Mouse (Mus musculus) embryonic facial prominence, embryonic 14.5 days (tissue): ENCODE results near the gene Acp7. TPM values are rescaled to one million over a fixed set of nuclear protein-coding genes. Genes with fewer than 3 reads are reported as not detected.

Experiments
- ATAC-seq: fragments of 200-750 bp; cut with Nextera tagmentation; 2 replicates; pipeline ENCODE4 v1.8.0; 2017; ENCODE audit warnings: low read depth, moderate number of reproducible peaks, moderate TSS enrichment
- DNase-seq: peaks from one replicate; pipeline ENCODE4 v3.0.0-alpha.2; 2015; ENCODE audit warnings: low spot score
- H3K27ac ChIP-seq: fragments of 300-500 bp; sonication (generic); replicated peaks from 2 replicates; pipeline ENCODE4 v1.5.1; 2014; ENCODE audit warnings: low read depth, mild to moderate bottlenecking, low read length, moderate library complexity
- H3K27me3 ChIP-seq: fragments of 300-500 bp; sonication (generic); replicated peaks from 2 replicates; pipeline ENCODE4 v1.6.1; 2014; ENCODE audit warnings: low read length; ENCODE audit not compliant: control insufficient read depth, insufficient read depth
- H3K36me3 ChIP-seq: fragments of 300-500 bp; sonication (generic); 2 replicates; pipeline ENCODE4 v1.6.1; 2014; ENCODE audit warnings: low read length, mixed read lengths; ENCODE audit not compliant: control insufficient read depth, insufficient read depth
- H3K4me1 ChIP-seq: fragments of 300-500 bp; sonication (generic); 2 replicates; pipeline ENCODE4 v1.6.1; 2014; ENCODE audit warnings: antibody characterized with exemption, low read length; ENCODE audit not compliant: control insufficient read depth, insufficient read depth
- H3K4me2 ChIP-seq: fragments of 300-500 bp; sonication (generic); 2 replicates; pipeline ENCODE4 v1.6.1; 2014; ENCODE audit warnings: low read depth, mild to moderate bottlenecking, low read length, moderate library complexity, mixed read lengths
- H3K4me3 ChIP-seq: fragments of 300-500 bp; sonication (generic); 2 replicates; pipeline ENCODE4 v1.5.1; 2014; ENCODE audit warnings: low read depth, mild to moderate bottlenecking, low read length
- H3K9ac ChIP-seq: fragments of 300-500 bp; sonication (generic); 2 replicates; pipeline ENCODE4 v1.6.1; 2014; ENCODE audit warnings: low read depth, mild to moderate bottlenecking, low read length, moderate library complexity, mixed read lengths
- H3K9me3 ChIP-seq: fragments of 300-500 bp; sonication (generic); 2 replicates; pipeline ENCODE4 v1.6.1; 2016; ENCODE audit warnings: low read length; ENCODE audit not compliant: control insufficient read depth
- WGBS: fragments of 180-500 bp; shearing (Covaris S2); extraction: QIAGEN DNeasy Blood & Tissue Kit; methylation state at CpG from one replicate; pipeline ENCODE4 v1.1.7; 2014; 5-methylcytosine and 5-hydroxymethylcytosine counted together
- polyA plus RNA-seq: library from polyadenylated mRNA; unstranded; fragments of >200 nt; fragmentation: Nextera tagmentation; extraction: Ambion mirVana; gene quantifications from 2 replicates; pipeline ENCODE4 v1.2.1, GENCODE M21; 2014

The Acp7 gene
- polyA plus RNA-seq, 1 experiment from 2014 or later, result 0.40 TPM

GRCm38 (mm10) chr7:28586663-28587411, 44.3 kb downstream of the Acp7 start:
- H3K4me1 ChIP-seq, result peaks cover 38% of the 10 kb centered on the region
- H3K27me3 ChIP-seq, result no peaks in the 10 kb centered on the region
- peak overlapping the region; percentile 5; the same call in 1 of the 2 replicates for H3K9ac ChIP-seq
- no peak overlapping the region for H3K4me3 ChIP-seq
- 0 out of 2 replicates have a peak, but pooled peaks cover 2% of the 10 kb centered on the region for H3K36me3 ChIP-seq
- no peak overlapping the region for H3K27ac ChIP-seq
- H3K9me3 ChIP-seq, result no peaks in the 10 kb centered on the region
- ATAC-seq (0 out of 2 replicates have a peak, but pooled peaks have one; percentile 30), DNase-seq (peak; percentile 64)
- 0 out of 2 replicates have a peak overlapping the region, but pooled peaks have one; percentile 16 for H3K4me2 ChIP-seq
- WGBS, result 45% methylated on average over 6 of the region's 6 CpGs

DNA sequence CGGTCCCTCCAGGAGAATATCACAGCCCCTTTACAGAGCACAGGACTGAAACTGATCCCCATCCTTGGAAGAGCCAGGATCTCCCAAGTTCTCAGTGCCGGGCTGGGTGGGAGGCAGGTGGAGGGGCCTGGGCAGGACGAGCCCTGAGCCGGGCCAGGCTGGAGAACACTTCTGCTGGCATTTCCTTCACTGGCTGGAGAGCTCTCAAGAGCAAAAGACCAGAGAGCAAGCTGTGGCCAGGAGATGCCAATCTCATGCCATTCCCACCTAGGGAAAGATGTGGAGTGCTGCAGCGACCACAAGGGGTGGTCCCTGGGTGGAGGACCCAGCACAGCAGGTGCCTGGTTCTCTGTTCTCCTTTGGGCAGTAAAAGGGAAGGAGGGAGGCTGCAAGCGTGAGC, 46.1 kb downstream of the Acp7 start:
- Histone ChIP-seq H3K36me3 (0 out of 2 replicates have a peak, but pooled peaks cover 2% of the 10 kb centered on the region), H3K27me3 (no peaks in the 10 kb centered on the region), H3K4me1 (peaks cover 38% of the 10 kb centered on the region), H3K9ac (no peak overlapping the region), H3K4me2 (no peak overlapping the region), H3K9me3 (no peaks in the 10 kb centered on the region), H3K4me3 (no peak overlapping the region), H3K27ac (no peak overlapping the region)
- no peak for ATAC-seq
- 69% methylated on average over 6 of the region's 6 CpGs for WGBS
- DNase-seq, result no peak

DNA sequence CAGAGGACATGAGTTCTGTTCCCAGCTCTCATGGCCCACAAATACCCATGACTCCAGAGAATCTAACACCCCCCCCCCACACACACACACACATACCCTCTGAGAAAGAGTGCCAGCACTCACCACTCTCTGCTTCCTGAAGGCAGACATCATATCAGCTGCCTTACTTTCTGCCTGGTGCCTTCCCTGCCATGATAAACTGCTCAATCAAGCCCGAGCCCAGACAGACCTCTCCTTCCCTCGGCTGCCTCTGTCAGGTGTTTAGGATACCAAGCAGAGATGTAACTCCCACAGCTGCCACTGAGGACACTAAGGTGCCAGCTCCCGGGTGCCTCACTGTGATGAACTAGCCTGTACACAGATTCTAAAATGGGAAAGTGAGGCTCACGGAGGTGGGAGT, 46.7 kb downstream of the Acp7 start:
- 69% methylated on average over 4 of the region's 4 CpGs for WGBS
- no peak overlapping the region for H3K27ac ChIP-seq

DNA sequence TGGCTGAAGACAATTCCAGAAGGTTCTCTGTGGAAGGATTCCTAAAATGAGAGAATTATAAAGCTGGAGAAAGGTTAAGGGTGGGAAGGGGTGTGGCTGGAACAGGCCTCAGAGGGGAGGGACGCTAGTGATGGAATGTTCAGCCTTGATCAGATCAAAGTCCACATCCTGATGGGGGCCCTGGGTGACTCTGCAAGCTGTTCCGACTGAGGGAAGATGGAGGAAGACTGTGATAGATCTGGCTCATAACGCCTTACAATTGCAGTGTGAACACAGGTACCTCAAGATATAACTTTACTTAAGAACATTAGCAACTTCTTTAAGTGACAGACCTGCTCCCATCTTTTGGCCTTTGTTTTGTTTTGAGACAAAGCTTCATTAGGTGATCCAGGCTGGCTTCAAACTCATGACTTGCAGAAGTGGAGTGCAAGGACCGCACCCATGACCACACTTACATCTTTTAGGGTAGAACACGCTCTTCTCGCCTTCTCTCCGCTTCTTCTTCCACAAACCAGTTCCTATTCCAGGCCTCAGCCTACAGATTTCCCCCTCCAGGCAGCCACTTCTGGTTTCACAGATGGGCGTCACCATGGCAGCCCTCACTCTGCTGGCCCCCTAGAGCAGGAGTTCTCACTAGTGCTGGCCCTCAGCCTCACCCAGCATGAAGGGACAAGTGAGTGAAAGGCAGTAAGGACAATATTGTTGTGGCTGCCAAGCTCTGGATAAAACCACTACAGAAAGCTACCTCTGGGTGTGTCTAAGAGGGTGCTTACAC, 47.4 kb downstream of the Acp7 start:
- 73% methylated on average over 8 of the region's 8 CpGs for WGBS
- DNase-seq (no peak), ATAC-seq (no peak)
- Histone ChIP-seq H3K27me3 (no peaks in the 10 kb centered on the region), H3K27ac (no peak overlapping the region), H3K4me1 (peaks cover 37% of the 10 kb centered on the region), H3K4me3 (no peak overlapping the region), H3K9me3 (no peaks in the 10 kb centered on the region), H3K4me2 (no peak overlapping the region), H3K9ac (no peak overlapping the region), H3K36me3 (0 out of 2 replicates have a peak, but pooled peaks cover 2% of the 10 kb centered on the region)

More for the DNA sequence above, 46.7 kb downstream of the Acp7 start:
- no peak overlapping the region for H3K4me3 ChIP-seq
- H3K27me3 ChIP-seq, result no peaks in the 10 kb centered on the region
- ATAC-seq, result no peak
- peaks cover 38% of the 10 kb centered on the region for H3K4me1 ChIP-seq
- 0 out of 2 replicates have a peak, but pooled peaks cover 2% of the 10 kb centered on the region for H3K36me3 ChIP-seq
- no peak overlapping the region for H3K9ac ChIP-seq
- no peak overlapping the region for H3K4me2 ChIP-seq
- no peaks in the 10 kb centered on the region for H3K9me3 ChIP-seq
- DNase-seq, result no peak

DNA sequence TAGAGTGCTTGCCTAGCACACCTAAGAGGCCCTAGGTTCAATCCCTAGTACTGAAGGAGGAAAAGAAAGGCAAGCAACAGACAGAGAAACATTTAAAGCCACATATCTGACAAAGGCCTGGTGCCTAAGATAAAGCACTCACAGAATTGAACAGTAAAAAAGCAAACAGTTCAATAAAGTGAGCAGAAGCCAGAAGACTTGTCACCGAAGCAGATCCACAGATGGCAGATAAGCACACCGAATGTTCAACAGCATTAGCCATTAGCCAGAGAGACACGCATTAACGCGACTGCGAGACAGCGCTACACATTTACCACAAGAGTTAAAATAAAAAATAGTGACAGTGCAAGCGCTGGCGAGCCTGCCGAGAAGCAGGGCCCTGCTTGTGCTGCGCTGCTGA, 48.3 kb downstream of the Acp7 start:
- Histone ChIP-seq H3K27ac (no peak overlapping the region), H3K9me3 (no peaks in the 10 kb centered on the region), H3K4me1 (peaks cover 29% of the 10 kb centered on the region), H3K36me3 (0 out of 2 replicates have a peak, but pooled peaks cover 2% of the 10 kb centered on the region), H3K4me3 (no peak overlapping the region), H3K4me2 (no peak overlapping the region), H3K27me3 (no peaks in the 10 kb centered on the region), H3K9ac (no peak overlapping the region)
- DNase-seq, result no peak
- no peak for ATAC-seq
- WGBS, result 76% methylated on average over 11 of the region's 11 CpGs

- 70% methylated on average over 4 of the region's 4 CpGs for WGBS
- Histone ChIP-seq H3K4me3 (no peak overlapping the region), H3K9ac (no peak overlapping the region), H3K9me3 (no peaks in the 10 kb centered on the region), H3K36me3 (0 out of 2 replicates have a peak, but pooled peaks cover 2% of the 10 kb centered on the region), H3K4me1 (peaks cover 29% of the 10 kb centered on the region), H3K27ac (no peak overlapping the region), H3K4me2 (no peak overlapping the region), H3K27me3 (no peaks in the 10 kb centered on the region)
- DNase-seq, result no peak
- no peak for ATAC-seq
Observed at GRCm38 (mm10) chr7:28581721-28582120, 49.4 kb downstream of the Acp7 start.

DNA sequence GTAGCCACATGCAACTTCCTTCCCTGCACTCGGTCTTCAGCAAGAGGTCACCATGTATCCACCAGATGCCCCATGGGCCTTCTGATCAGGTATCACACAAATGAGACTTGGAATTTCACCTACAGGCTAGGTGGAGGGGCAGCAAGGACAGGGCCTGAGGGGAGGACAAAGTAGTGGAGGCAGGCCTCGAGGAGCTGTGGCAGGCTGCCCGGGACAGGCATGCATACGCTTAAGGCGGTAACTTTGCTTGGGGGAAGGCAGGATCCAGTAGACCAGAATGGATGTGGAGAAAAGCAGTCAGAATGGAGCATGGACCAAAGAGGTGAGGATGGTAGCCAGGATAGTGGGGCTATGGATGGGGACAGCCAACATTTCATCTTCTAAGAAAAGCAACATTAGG, 51.3 kb downstream of the Acp7 start:
- DNase-seq (no peak), ATAC-seq (no peak)
- 60% methylated on average over 5 of the region's 5 CpGs for WGBS
- Histone ChIP-seq H3K4me3 (no peak overlapping the region), H3K9ac (no peak overlapping the region), H3K36me3 (0 out of 2 replicates have a peak, but pooled peaks cover 2% of the 10 kb centered on the region), H3K27ac (no peak overlapping the region), H3K27me3 (no peaks in the 10 kb centered on the region), H3K4me1 (peaks cover 34% of the 10 kb centered on the region), H3K4me2 (no peak overlapping the region), H3K9me3 (no peaks in the 10 kb centered on the region)

DNA sequence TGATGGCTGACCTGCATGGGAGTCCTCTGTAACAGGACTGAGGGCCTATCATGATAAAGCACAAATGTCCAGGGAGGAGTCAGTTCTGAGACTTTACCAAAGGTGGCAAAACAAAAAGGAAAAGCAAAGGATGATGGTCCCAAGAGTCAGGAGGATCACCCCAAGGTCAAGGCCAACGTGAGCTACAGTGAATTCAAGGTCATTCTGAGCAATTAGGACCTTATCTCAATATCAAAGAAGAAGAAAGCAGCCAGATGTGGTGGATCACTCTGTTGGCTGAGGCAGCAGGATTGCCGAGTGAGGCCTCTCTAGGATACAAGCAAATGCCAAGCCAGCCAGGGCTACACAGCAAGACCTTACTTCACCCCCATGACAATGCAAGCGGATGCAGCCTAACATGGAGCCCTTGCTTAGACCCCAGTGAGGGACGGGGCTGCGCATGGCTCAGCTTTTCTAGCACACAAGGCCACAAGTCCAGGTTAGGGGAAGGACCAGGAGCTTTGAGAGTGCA, 52.5 kb downstream of the Acp7 start:
- Histone ChIP-seq H3K27ac (0 out of 2 replicates have a peak overlapping the region, but pooled peaks have one; percentile 10), H3K4me3 (no peak overlapping the region), H3K4me1 (peaks cover 25% of the 10 kb centered on the region), H3K9me3 (no peaks in the 10 kb centered on the region), H3K36me3 (0 out of 2 replicates have a peak, but pooled peaks cover 2% of the 10 kb centered on the region), H3K27me3 (no peaks in the 10 kb centered on the region), H3K4me2 (no peak overlapping the region), H3K9ac (no peak overlapping the region)
- ATAC-seq (no peak), DNase-seq (no peak)
- WGBS, result 64% methylated on average over 5 of the region's 5 CpGs
